Mouse (Mus musculus): ENCODE measurements around the gene Arel1.

The Arel1 gene

GRCm38 (mm10) chr12:84950763-84951162 lies 19.9 kb downstream of the Arel1 start:
- no peak for DNase-seq (ENCODE audit: inconsistent age in 2 of 2, low spot score in 1 of 2)

- DNase-seq (ENCODE audit: inconsistent age in 2 of 2, low spot score in 1 of 2): no peak
Measured at GRCm38 (mm10) chr12:84948584-84949285, 22.0 kb downstream of the Arel1 start.

- DNase-seq (ENCODE audit: inconsistent age in 2 of 2, low spot score in 1 of 2): no peak
Measured at GRCm38 (mm10) chr12:84947894-84948583, 22.7 kb downstream of the Arel1 start.

- peak in 1 of 2 experiments; percentile 30 for DNase-seq (ENCODE audit: inconsistent age in 2 of 2, low spot score in 1 of 2)
Measured at GRCm38 (mm10) chr12:84944813-84945553, 25.7 kb downstream of the Arel1 start.

GRCm38 (mm10) chr12:84944150-84944812 lies 26.4 kb downstream of the Arel1 start:
- DNase-seq (ENCODE audit: inconsistent age in 2 of 2, low spot score in 1 of 2): no peak

- peak in 1 of 2 experiments; percentile 34 for DNase-seq (ENCODE audit: inconsistent age in 2 of 2, low spot score in 1 of 2)
Measured at GRCm38 (mm10) chr12:84943006-84943952, 27.4 kb downstream of the Arel1 start.

- DNase-seq (ENCODE audit: inconsistent age in 2 of 2, low spot score in 1 of 2): no peak
Measured at GRCm38 (mm10) chr12:84941717-84942116, 29.0 kb downstream of the Arel1 start.

- no peak for DNase-seq (ENCODE audit: inconsistent age in 2 of 2, low spot score in 1 of 2)
Measured at GRCm38 (mm10) chr12:84940343-84940742, 30.4 kb downstream of the Arel1 start.

- no peak for DNase-seq (ENCODE audit: inconsistent age in 2 of 2, low spot score in 1 of 2)
Measured at GRCm38 (mm10) chr12:84939117-84939516, 31.6 kb downstream of the Arel1 start.

GRCm38 (mm10) chr12:84935343-84935742 lies 35.4 kb downstream of the Arel1 start:
- DNase-seq (ENCODE audit: inconsistent age in 2 of 2, low spot score in 1 of 2): no peak

- DNase-seq (ENCODE audit: inconsistent age in 2 of 2, low spot score in 1 of 2): no peak
Measured at GRCm38 (mm10) chr12:84932210-84932609, 38.5 kb downstream of the Arel1 start.

GRCm38 (mm10) chr12:84926542-84926941 lies 44.2 kb downstream of the Arel1 start:
- DNase-seq (ENCODE audit: inconsistent age in 2 of 2, low spot score in 1 of 2): no peak

GRCm38 (mm10) chr12:84924324-84924723 lies 46.4 kb downstream of the Arel1 start:
- DNase-seq (ENCODE audit: inconsistent age in 2 of 2, low spot score in 1 of 2): no peak

GRCm38 (mm10) chr12:84921881-84922419 lies 48.8 kb downstream of the Arel1 start:
- DNase-seq (ENCODE audit: inconsistent age in 2 of 2, low spot score in 1 of 2): no peak

GRCm38 (mm10) chr12:84918809-84919208 lies 51.9 kb downstream of the Arel1 start:
- no peak for DNase-seq (ENCODE audit: inconsistent age in 2 of 2, low spot score in 1 of 2)

- no peak for DNase-seq (ENCODE audit: inconsistent age in 2 of 2, low spot score in 1 of 2)
Measured at GRCm38 (mm10) chr12:84917799-84918198, 52.9 kb downstream of the Arel1 start.

GRCm38 (mm10) chr12:84914959-84915358 lies 55.7 kb downstream of the Arel1 start:
- no peak for DNase-seq (ENCODE audit: inconsistent age in 2 of 2, low spot score in 1 of 2)

- DNase-seq (ENCODE audit: inconsistent age in 2 of 2, low spot score in 1 of 2): no peak
Measured at GRCm38 (mm10) chr12:84912652-84913104, 58.0 kb downstream of the Arel1 start.

GRCm38 (mm10) chr12:84911640-84912039 lies 59.1 kb downstream of the Arel1 start:
- no peak for DNase-seq (ENCODE audit: inconsistent age in 2 of 2, low spot score in 1 of 2)

GRCm38 (mm10) chr12:84910066-84910465 lies 60.6 kb downstream of the Arel1 start:
- DNase-seq (ENCODE audit: inconsistent age in 2 of 2, low spot score in 1 of 2): no peak
